Mouse (Mus musculus) c-Kit-negative CD71-positive TER-119-positive erythroid progenitor cells, embryonic 14.5 days (primary cell): ENCODE measurements at regions not wholly inside any gene's neighbourhood (a gene's known extent, or its start where the extent isn't known, plus 50 kb on each side); places are given as distances from the start of the nearest gene placed in this dataset.

Source experiments
- DNase-seq: peaks from one replicate; pipeline ENCODE4 v3.0.0-alpha.2; 2013; ENCODE audit warnings: low read depth, low spot score

- DNase-seq: no peak
Measured at GRCm38 (mm10) chr11:31721908-31722307, 50.2 kb upstream of the Bod1 start.

- no peak for DNase-seq
Measured at GRCm38 (mm10) chr11:31724506-31724905, 52.8 kb upstream of the Bod1 start.

GRCm38 (mm10) chr11:31725936-31726647 is 54.4 kb upstream of the Bod1 start:
- DNase-seq: no peak

GRCm38 (mm10) chr11:31727289-31727688 is 55.6 kb upstream of the Bod1 start:
- DNase-seq: no peak

GRCm38 (mm10) chr11:31729728-31730127 is 58.0 kb upstream of the Bod1 start:
- no peak for DNase-seq

- DNase-seq: no peak
Measured at GRCm38 (mm10) chr11:31730181-31730580, 58.5 kb upstream of the Bod1 start.

GRCm38 (mm10) chr11:31730680-31731079 is 59.0 kb upstream of the Bod1 start:
- DNase-seq: no peak

- no peak for DNase-seq
Measured at GRCm38 (mm10) chr11:31731459-31731858, 59.8 kb upstream of the Bod1 start.

- no peak for DNase-seq
Measured at GRCm38 (mm10) chr11:31732342-31732741, 60.7 kb upstream of the Bod1 start.

- DNase-seq: no peak
Measured at GRCm38 (mm10) chr11:31732958-31733357, 61.3 kb upstream of the Bod1 start.

GRCm38 (mm10) chr11:31734091-31734490 is 62.4 kb upstream of the Bod1 start:
- DNase-seq: no peak

GRCm38 (mm10) chr11:31735257-31735656 is 63.6 kb upstream of the Bod1 start:
- DNase-seq: no peak

GRCm38 (mm10) chr11:31736086-31736485 is 64.4 kb upstream of the Bod1 start:
- no peak for DNase-seq

- no peak for DNase-seq
Measured at GRCm38 (mm10) chr11:31736556-31737089, 64.9 kb upstream of the Bod1 start.

- DNase-seq: no peak
Measured at GRCm38 (mm10) chr11:31738148-31739021, 66.7 kb upstream of the Bod1 start.

- no peak for DNase-seq
Measured at GRCm38 (mm10) chr11:31740409-31740808, 68.7 kb upstream of the Bod1 start.

GRCm38 (mm10) chr11:31742160-31742559 is 70.5 kb upstream of the Bod1 start:
- DNase-seq: no peak

GRCm38 (mm10) chr11:31744076-31744785 is 72.5 kb upstream of the Bod1 start:
- no peak for DNase-seq

GRCm38 (mm10) chr11:31745028-31745865 is 73.6 kb upstream of the Bod1 start:
- no peak for DNase-seq

- DNase-seq: no peak
Measured at GRCm38 (mm10) chr11:31745866-31746248, 74.2 kb upstream of the Bod1 start.

- DNase-seq: no peak
Measured at GRCm38 (mm10) chr11:31746488-31746887, 74.8 kb upstream of the Bod1 start.
